Mouse (Mus musculus): ENCODE measurements at regions not wholly inside any gene's neighbourhood (a gene's known extent, or its start where the extent isn't known, plus 50 kb on each side); places are given as distances from the start of the nearest gene placed in this dataset.

GRCm38 (mm10) chr5:33548800-33549199 lies 80.6 kb downstream of the Fam53a start:
- no peak for DNase-seq

GRCm38 (mm10) chr5:33543372-33543771 lies 86.1 kb downstream of the Fam53a start:
- DNase-seq: peak; percentile 41 to 84

GRCm38 (mm10) chr5:33542643-33543042 lies 86.8 kb downstream of the Fam53a start:
- no peak for DNase-seq

- peak; percentile 7 to 48 for DNase-seq
Observed at GRCm38 (mm10) chr5:33542000-33542554, 87.4 kb downstream of the Fam53a start.

- DNase-seq: no peak
Observed at GRCm38 (mm10) chr5:33540259-33540658, 89.2 kb downstream of the Fam53a start.

GRCm38 (mm10) chr5:33537429-33537828 lies 92.0 kb downstream of the Fam53a start:
- DNase-seq: no peak

- DNase-seq: no peak
Observed at GRCm38 (mm10) chr5:33537017-33537416, 92.4 kb downstream of the Fam53a start.

- DNase-seq: no peak
Observed at GRCm38 (mm10) chr5:33536261-33536660, 93.2 kb downstream of the Fam53a start.

GRCm38 (mm10) chr5:33535145-33536010 lies 94.1 kb downstream of the Fam53a start:
- peak in 1 of 2 experiments; percentile 9 for DNase-seq

- DNase-seq: no peak
Observed at GRCm38 (mm10) chr5:33534345-33534744, 95.1 kb downstream of the Fam53a start.

GRCm38 (mm10) chr5:33533185-33533584 lies 96.2 kb downstream of the Fam53a start:
- no peak for DNase-seq

- no peak for DNase-seq
Observed at GRCm38 (mm10) chr5:33531263-33531662, 97.5 kb upstream of the Nkx1-1 start.

GRCm38 (mm10) chr5:33529771-33530170 lies 96.0 kb upstream of the Nkx1-1 start:
- DNase-seq: no peak

GRCm38 (mm10) chr5:33528971-33529670 lies 95.3 kb upstream of the Nkx1-1 start:
- DNase-seq: no peak

- DNase-seq: no peak
Observed at GRCm38 (mm10) chr5:33527750-33528149, 94.0 kb upstream of the Nkx1-1 start.

- DNase-seq: no peak
Observed at GRCm38 (mm10) chr5:33527316-33527715, 93.5 kb upstream of the Nkx1-1 start.

GRCm38 (mm10) chr5:33521951-33522742 lies 88.4 kb upstream of the Nkx1-1 start:
- DNase-seq: no peak

GRCm38 (mm10) chr5:33520856-33521255 lies 87.1 kb upstream of the Nkx1-1 start:
- no peak for DNase-seq

GRCm38 (mm10) chr5:33519394-33519793 lies 85.6 kb upstream of the Nkx1-1 start:
- DNase-seq: no peak

- DNase-seq: no peak
Observed at GRCm38 (mm10) chr5:33518860-33519259, 85.1 kb upstream of the Nkx1-1 start.

GRCm38 (mm10) chr5:33517625-33518024 lies 83.8 kb upstream of the Nkx1-1 start:
- DNase-seq: no peak

GRCm38 (mm10) chr5:33516211-33516610 lies 82.4 kb upstream of the Nkx1-1 start:
- no peak for DNase-seq

Measured in kidney, postnatal 36 days (tissue).